Mouse (Mus musculus): ENCODE measurements around the gene Trpc7.

GRCm38 (mm10) chr13:56853436-56853835, 42.4 kb downstream of the Trpc7 start:
- TF ChIP-seq CTCF (IDR thresholded peaks at IDR 0.05) (no peak), EP300 (IDR thresholded peaks at IDR 0.05) (no peak)

Data from lung, postnatal 0 days (tissue).